ENCODE assay signal across 21 mouse cellular contexts in the genomic region with DNA sequence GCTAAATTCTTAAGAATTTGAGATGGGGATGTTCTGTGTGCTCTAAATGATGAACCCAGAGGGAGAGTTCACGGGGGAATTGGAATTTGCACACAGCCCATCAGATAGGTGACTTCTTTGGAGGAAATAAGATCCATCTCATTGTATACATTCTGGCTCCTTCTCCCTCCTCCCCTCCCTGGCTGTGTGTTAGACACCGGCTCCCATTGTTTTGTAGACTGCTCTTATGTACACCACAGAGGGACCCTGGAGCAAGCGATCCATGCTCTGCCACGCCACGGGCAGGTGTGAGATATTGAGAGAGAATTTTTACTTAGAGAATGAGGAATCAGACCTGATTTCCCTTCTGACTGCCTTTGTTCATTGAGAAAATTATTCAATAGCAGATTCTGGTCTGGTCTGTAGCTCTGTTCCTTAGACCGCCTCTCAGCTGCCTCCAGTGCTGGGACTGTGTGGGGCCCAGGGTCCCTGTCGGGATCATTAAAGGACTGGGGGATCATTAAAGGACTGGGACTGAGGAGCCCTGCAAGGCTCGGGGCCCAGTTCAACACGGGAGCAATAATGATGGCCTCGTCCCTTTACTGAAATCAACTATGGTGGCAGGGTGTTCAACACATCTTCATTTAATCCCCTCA.
DNase-seq lines count a peak whose midpoint lies in the region; ATAC-seq and TF ChIP-seq lines count a peak whose summit lies in the region.
"Had no signal": no experiment of that assay in that cellular context is flagged by ENCODE, and none has a peak within 500 bp of the region (broad histone marks: within the 10 kb centered on the region; RNA-seq: fewer than 3 reads in every experiment).

No protein-coding gene starts in this region.

- DNase-seq in cerebellum, adult 11-12 months: peak; percentile 18
- no peak for DNase-seq in cerebellum, postnatal 10 days
- DNase-seq in hindbrain, embryonic 11.5 days (ENCODE audit: low spot score): peak; percentile 30
- no peak for DNase-seq in hindbrain, postnatal 0 days (ENCODE audit: low spot score)
- no peak for DNase-seq in right cerebral cortex, adult 18-20 months
- no peak for DNase-seq in frontal cortex, adult 2 months (ENCODE audit: extremely low spot score in 1 of 2, low spot score in 1 of 2)
- DNase-seq: adrenal gland, adult 2 months; cerebellum, adult 11 months; gastrocnemius, postnatal 14 days; heart, adult 2 months; kidney, adult 18-20 months; kidney, postnatal 4 days; layer of hippocampus, postnatal 36 days; left cerebral cortex, postnatal 4 days; lung, adult 18-20 months; right cerebral cortex, postnatal 25 days; thymus, postnatal 25 days had no signal

- H3K27me3 ChIP-seq in hindbrain, embryonic 11.5 days (ENCODE audit: control insufficient read depth, insufficient read depth, low read length): no peaks in the 10 kb centered on the region
- H3K27me3 ChIP-seq in hindbrain, postnatal 0 days (ENCODE audit: insufficient read depth, low read length): no peaks in the 10 kb centered on the region
- H3K27me3 ChIP-seq in forebrain, embryonic 13.5 days: no peaks in the 10 kb centered on the region; the same call in 1 of the 2 replicates
- no peaks in the 10 kb centered on the region for H3K27me3 ChIP-seq in midbrain, embryonic 16.5 days (ENCODE audit: control insufficient read depth, insufficient read depth, low read depth, low read length)

- peak; percentile 55; the same call in 1 of the 2 replicates for ATAC-seq in hindbrain, embryonic 11.5 days (ENCODE audit: low FRiP score)
- no peak for ATAC-seq in hindbrain, postnatal 0 days
- no peak for ATAC-seq in forebrain, embryonic 13.5 days
- 0 out of 2 replicates have a peak, but pooled peaks have one; percentile 32 for ATAC-seq in midbrain, embryonic 16.5 days
- ATAC-seq: CD4-positive, CD25-positive, alpha-beta regulatory T cell, adult 4 months had no signal

- no peak for TF ChIP-seq CTCF in hindbrain, postnatal 0 days (IDR thresholded peaks at IDR 0.05; ENCODE audit: low read depth)

- no peaks in the 10 kb centered on the region for H3K9me3 ChIP-seq in hindbrain, embryonic 11.5 days (ENCODE audit: control insufficient read depth, low read length)
- H3K9me3 ChIP-seq in hindbrain, postnatal 0 days (ENCODE audit: low read length): no peaks in the 10 kb centered on the region
- H3K9me3 ChIP-seq in forebrain, embryonic 13.5 days (replicated peaks): no peaks in the 10 kb centered on the region; the same call in 1 of the 2 replicates
- H3K9me3 ChIP-seq in midbrain, embryonic 16.5 days (replicated peaks; ENCODE audit: control insufficient read depth, low read length, poor library complexity, severe bottlenecking): peaks cover 3% of the 10 kb centered on the region; the same call in 1 of the 2 replicates

- H3K4me3 ChIP-seq in hindbrain, embryonic 11.5 days (ENCODE audit: low read depth, low read length): no peak overlapping the region
- no peak overlapping the region for H3K4me3 ChIP-seq in hindbrain, postnatal 0 days (ENCODE audit: low read length)
- no peak overlapping the region for H3K4me3 ChIP-seq in forebrain, embryonic 13.5 days
- H3K4me3 ChIP-seq in midbrain, embryonic 16.5 days (ENCODE audit: low read depth, low read length): no peak overlapping the region
- H3K4me3 ChIP-seq: heart, adult 2 months had no signal

- H3K4me2 ChIP-seq in hindbrain, embryonic 11.5 days (replicated peaks; ENCODE audit: low read depth, low read length): no peak overlapping the region
- no peak overlapping the region for H3K4me2 ChIP-seq in hindbrain, postnatal 0 days (ENCODE audit: low read depth, low read length)
- no peak overlapping the region for H3K4me2 ChIP-seq in forebrain, embryonic 13.5 days
- H3K4me2 ChIP-seq in midbrain, embryonic 16.5 days (ENCODE audit: low read length): no peak overlapping the region

- WGBS in hindbrain, embryonic 11.5 days: 55% methylated on average over 10 of the region's 10 CpGs
- WGBS in hindbrain, postnatal 0 days: 43% methylated on average over 10 of the region's 10 CpGs
- 16% methylated on average over 10 of the region's 10 CpGs for WGBS in forebrain, embryonic 13.5 days
- WGBS in midbrain, embryonic 16.5 days: 29% methylated on average over 10 of the region's 10 CpGs

- no peak overlapping the region for H3K27ac ChIP-seq in hindbrain, embryonic 11.5 days (ENCODE audit: low read depth, low read length)
- no peak overlapping the region for H3K27ac ChIP-seq in hindbrain, postnatal 0 days
- 0 out of 2 replicates have a peak overlapping the region, but pooled peaks have one; percentile 2 for H3K27ac ChIP-seq in forebrain, embryonic 13.5 days
- H3K27ac ChIP-seq in midbrain, embryonic 16.5 days (ENCODE audit: low read length): no peak overlapping the region
- H3K27ac ChIP-seq: heart, adult 2 months; stomach, postnatal 0 days had no signal

- H3K4me1 ChIP-seq in hindbrain, embryonic 11.5 days (replicated peaks; ENCODE audit: control insufficient read depth, insufficient read depth, low read length): no peaks in the 10 kb centered on the region
- H3K4me1 ChIP-seq in hindbrain, postnatal 0 days (ENCODE audit: insufficient read depth, low read length): no peaks in the 10 kb centered on the region; the same call in 1 of the 2 replicates
- H3K4me1 ChIP-seq in forebrain, embryonic 13.5 days: peaks cover 37% of the 10 kb centered on the region
- H3K4me1 ChIP-seq in midbrain, embryonic 16.5 days (ENCODE audit: control insufficient read depth, insufficient read depth, low read length): no peaks in the 10 kb centered on the region

- no peaks in the 10 kb centered on the region for H3K36me3 ChIP-seq in hindbrain, embryonic 11.5 days (ENCODE audit: control insufficient read depth, insufficient read depth, low read length)
- no peaks in the 10 kb centered on the region for H3K36me3 ChIP-seq in hindbrain, postnatal 0 days (ENCODE audit: insufficient read depth, low read length)
- H3K36me3 ChIP-seq in forebrain, embryonic 13.5 days (ENCODE audit: poor library complexity, severe bottlenecking): peaks cover 21% of the 10 kb centered on the region
- H3K36me3 ChIP-seq in midbrain, embryonic 16.5 days (ENCODE audit: control insufficient read depth, insufficient read depth, low read length): 0 out of 2 replicates have a peak, but pooled peaks cover 4% of the 10 kb centered on the region

- no peak overlapping the region for H3K9ac ChIP-seq in hindbrain, embryonic 11.5 days (ENCODE audit: low read depth, low read length)
- H3K9ac ChIP-seq in hindbrain, postnatal 0 days (replicated peaks; ENCODE audit: low read length): no peak overlapping the region
- H3K9ac ChIP-seq in forebrain, embryonic 13.5 days: no peak overlapping the region
- no peak overlapping the region for H3K9ac ChIP-seq in midbrain, embryonic 16.5 days (ENCODE audit: low read depth, low read length)

Comparison
In these comparisons a context has a peak if more than half of its experiments do, and no peak if none do; other contexts are left out.
1. DNase-seq: peak in cerebellum, adult 11-12 months (single experiment) and hindbrain, embryonic 11.5 days (single experiment); none in cerebellum, postnatal 10 days (0 of 2), hindbrain, postnatal 0 days (single experiment), right cerebral cortex, adult 18-20 months (single experiment) and frontal cortex, adult 2 months (0 of 2).
2. ATAC-seq: peak in hindbrain, embryonic 11.5 days (single experiment) and midbrain, embryonic 16.5 days (single experiment); none in hindbrain, postnatal 0 days (single experiment) and forebrain, embryonic 13.5 days (single experiment).